Mouse (Mus musculus) forebrain, embryonic 15.5 days (tissue): ENCODE results near the gene Adamtsl3. TPM values are rescaled to one million over a fixed set of nuclear protein-coding genes. Genes with fewer than 3 reads are reported as not detected.
"Not testable (repeated sequence)": the region's sequence is repeated elsewhere in the genome, so short reads cannot be mapped to it uniquely, and the experiment has no call there.

Experiments used
- ATAC-seq: fragments of 200-750 bp; cut with Nextera tagmentation; replicated peaks from 2 replicates; pipeline ENCODE4 v1.8.0; 2017; ENCODE audit warnings: mild to moderate bottlenecking, moderate TSS enrichment, moderate library complexity
- H3K27ac ChIP-seq: fragments of 300-500 bp; sonication (generic); replicated peaks from 2 replicates; pipeline ENCODE4 v1.5.1; 2015; ENCODE audit warnings: mild to moderate bottlenecking, inconsistent platforms
- H3K27me3 ChIP-seq: fragments of 300-500 bp; sonication (generic); 2 replicates; pipeline ENCODE4 v1.6.1; 2015; ENCODE audit warnings: inconsistent platforms
- H3K36me3 ChIP-seq: fragments of 300-500 bp; sonication (generic); 2 replicates; pipeline ENCODE4 v1.6.1; 2015; ENCODE audit warnings: mild to moderate bottlenecking, inconsistent platforms
- H3K4me1 ChIP-seq: fragments of 300-500 bp; sonication (generic); 2 replicates; pipeline ENCODE4 v1.6.1; 2015; ENCODE audit warnings: inconsistent platforms
- H3K4me2 ChIP-seq: fragments of 300-500 bp; sonication (generic); replicated peaks from 2 replicates; pipeline ENCODE4 v1.6.1; 2015; ENCODE audit warnings: mild to moderate bottlenecking, inconsistent platforms
- H3K4me3 ChIP-seq: fragments of 300-500 bp; sonication (generic); 2 replicates; pipeline ENCODE4 v1.5.1; 2015; ENCODE audit warnings: mild to moderate bottlenecking, inconsistent platforms
- H3K9ac ChIP-seq: fragments of 300-500 bp; sonication (generic); replicated peaks from 2 replicates; pipeline ENCODE4 v1.6.1; 2015; ENCODE audit warnings: mild to moderate bottlenecking, inconsistent platforms
- H3K9me3 ChIP-seq: fragments of 300-500 bp; sonication (generic); 2 replicates; pipeline ENCODE4 v1.6.1; 2016; ENCODE audit warnings: inconsistent platforms
- WGBS: fragments of 180-500 bp; shearing (Covaris S2); methylation state at CpG from one replicate; pipeline ENCODE4 v1.1.7; 2015; ENCODE audit warnings: mixed read lengths; 5-methylcytosine and 5-hydroxymethylcytosine counted together
- polyA plus RNA-seq: library from polyadenylated mRNA; unstranded; fragments of >200 nt; fragmentation: Nextera tagmentation; extraction: Ambion mirVana; gene quantifications from 2 replicates; pipeline ENCODE4 v1.2.1, GENCODE M21; 2015

The Adamtsl3 gene
- polyA plus RNA-seq, 1 experiment from 2014 or later, result 0.33 TPM

DNA sequence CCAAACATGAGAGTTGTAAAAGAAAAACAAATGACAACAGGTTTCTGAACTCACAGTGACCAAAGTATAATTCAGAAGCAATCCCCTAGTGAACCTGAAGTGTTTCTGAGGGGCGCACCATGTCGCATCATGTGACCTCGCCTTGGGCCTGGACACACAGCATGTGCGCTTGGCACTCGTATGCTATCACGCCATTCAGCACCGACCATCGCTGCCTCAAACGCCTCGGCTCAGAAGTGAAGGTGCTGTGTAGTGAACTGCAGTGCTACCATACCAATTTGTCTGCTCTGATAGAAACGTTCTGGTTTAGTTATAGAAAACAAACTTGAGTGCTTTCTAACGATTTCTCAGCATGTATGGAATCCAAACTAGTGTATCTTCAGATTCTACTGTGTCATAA, 59.7 kb downstream of the Adamtsl3 start:
- no peak overlapping the region for H3K9ac ChIP-seq
- WGBS, result 48% methylated on average over 12 of the region's 12 CpGs
- no peak overlapping the region for H3K4me2 ChIP-seq
- H3K9me3 ChIP-seq, result no peaks in the 10 kb centered on the region
- H3K4me1 ChIP-seq, result peaks cover 31% of the 10 kb centered on the region
- H3K36me3 ChIP-seq, result no peaks in the 10 kb centered on the region
- H3K4me3 ChIP-seq, result no peak overlapping the region
- ATAC-seq, result peak; percentile 69
- no peaks in the 10 kb centered on the region for H3K27me3 ChIP-seq
- H3K27ac ChIP-seq, result peak overlapping the region; percentile 75

DNA sequence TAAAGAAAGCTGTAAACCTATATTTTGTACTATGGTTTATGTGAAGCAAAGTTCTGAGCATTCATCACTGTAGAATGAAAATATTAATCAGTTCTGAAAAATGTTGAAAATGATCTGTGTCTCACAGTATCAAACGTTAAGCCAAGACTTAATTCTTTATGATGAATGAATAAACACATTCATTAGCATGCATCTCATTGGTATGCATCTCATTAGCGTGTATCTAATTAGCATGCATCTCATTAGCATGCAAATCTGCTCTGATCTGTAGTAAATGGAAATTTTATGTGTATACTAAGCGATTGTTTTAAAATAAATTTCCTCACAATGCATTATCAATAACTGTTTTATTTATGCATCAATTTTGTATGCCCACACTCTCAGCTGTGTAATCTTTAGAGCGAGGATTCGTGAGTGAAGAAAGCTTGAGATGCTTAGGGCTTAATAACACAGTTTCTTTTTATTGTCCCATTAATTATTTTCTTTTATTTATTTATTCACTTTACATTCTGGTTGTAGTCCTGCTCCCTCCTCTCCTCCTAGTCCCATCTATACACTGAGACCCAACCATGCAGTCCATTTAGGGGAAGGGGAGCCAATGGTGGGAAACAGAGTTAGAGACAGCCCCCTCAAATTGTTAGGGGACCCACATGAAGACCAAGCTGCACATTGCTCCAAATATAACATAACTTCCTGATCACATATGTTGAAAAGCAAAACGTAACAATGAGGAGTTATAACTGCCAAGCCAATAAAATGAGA, 60.4 kb downstream of the Adamtsl3 start:
- Histone ChIP-seq H3K27ac (peak overlapping the region; percentile 75), H3K4me1 (peaks cover 31% of the 10 kb centered on the region), H3K4me2 (0 out of 2 replicates have a peak overlapping the region, but pooled peaks have one; percentile 3), H3K9me3 (no peaks in the 10 kb centered on the region), H3K27me3 (no peaks in the 10 kb centered on the region), H3K4me3 (no peak overlapping the region), H3K36me3 (no peaks in the 10 kb centered on the region), H3K9ac (no peak overlapping the region)
- peak; percentile 81 for ATAC-seq
- 20% methylated on average over 6 of the region's 6 CpGs for WGBS

DNA sequence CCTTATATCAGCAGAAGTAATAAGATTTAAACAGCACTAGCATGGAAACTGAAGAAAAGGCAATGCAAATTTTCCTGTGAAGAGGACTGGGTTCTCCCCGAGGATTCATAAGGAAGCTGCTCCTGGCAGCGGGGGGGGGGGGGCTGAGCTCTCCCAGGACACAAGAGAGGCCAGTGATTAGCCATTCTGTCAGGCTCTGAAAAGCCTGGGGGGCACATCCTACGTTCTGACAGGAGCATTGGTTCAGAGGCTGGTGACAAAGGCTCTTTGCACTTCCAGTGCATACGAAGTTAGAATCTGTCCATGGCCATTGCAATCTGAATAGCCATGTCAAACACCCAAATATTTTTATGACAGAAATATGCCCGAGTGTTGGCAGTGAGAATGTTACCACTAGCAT, 61.4 kb downstream of the Adamtsl3 start:
- Histone ChIP-seq H3K27me3 (no peaks in the 10 kb centered on the region), H3K36me3 (no peaks in the 10 kb centered on the region), H3K4me2 (no peak overlapping the region), H3K4me3 (no peak overlapping the region), H3K9ac (no peak overlapping the region), H3K9me3 (no peaks in the 10 kb centered on the region), H3K27ac (peak overlapping the region; percentile 54; the same call in 1 of the 2 replicates), H3K4me1 (peaks cover 31% of the 10 kb centered on the region)
- WGBS, result 21% methylated on average over 5 of the region's 5 CpGs
- no peak for ATAC-seq

DNA sequence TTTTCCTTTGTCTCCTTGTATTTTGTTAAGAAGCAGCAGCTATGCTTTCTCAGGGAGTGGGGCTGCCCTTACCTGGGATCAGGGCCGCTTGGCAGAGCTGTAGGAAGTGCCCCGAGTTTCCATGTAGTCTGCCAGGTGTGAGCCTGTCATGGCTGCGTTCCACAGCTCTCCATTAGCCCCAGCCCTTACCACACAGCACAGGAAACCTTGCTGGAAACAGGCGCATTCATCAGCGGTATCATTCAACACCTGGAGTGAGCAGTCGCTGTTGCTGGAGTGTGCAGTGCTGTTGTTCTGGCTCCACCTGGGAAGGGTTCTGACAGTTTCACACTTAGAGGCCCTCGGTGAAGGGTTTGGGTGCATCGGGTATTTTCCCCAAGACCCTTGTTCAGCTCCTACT, 62.1 kb downstream of the Adamtsl3 start:
- H3K4me2 ChIP-seq, result no peak overlapping the region
- no peak for ATAC-seq
- H3K27ac ChIP-seq, result no peak overlapping the region
- peaks cover 31% of the 10 kb centered on the region for H3K4me1 ChIP-seq
- H3K36me3 ChIP-seq, result no peaks in the 10 kb centered on the region
- H3K27me3 ChIP-seq, result no peaks in the 10 kb centered on the region
- no peaks in the 10 kb centered on the region for H3K9me3 ChIP-seq
- H3K4me3 ChIP-seq, result no peak overlapping the region
- 72% methylated on average over 8 of the region's 8 CpGs for WGBS
- H3K9ac ChIP-seq, result no peak overlapping the region

DNA sequence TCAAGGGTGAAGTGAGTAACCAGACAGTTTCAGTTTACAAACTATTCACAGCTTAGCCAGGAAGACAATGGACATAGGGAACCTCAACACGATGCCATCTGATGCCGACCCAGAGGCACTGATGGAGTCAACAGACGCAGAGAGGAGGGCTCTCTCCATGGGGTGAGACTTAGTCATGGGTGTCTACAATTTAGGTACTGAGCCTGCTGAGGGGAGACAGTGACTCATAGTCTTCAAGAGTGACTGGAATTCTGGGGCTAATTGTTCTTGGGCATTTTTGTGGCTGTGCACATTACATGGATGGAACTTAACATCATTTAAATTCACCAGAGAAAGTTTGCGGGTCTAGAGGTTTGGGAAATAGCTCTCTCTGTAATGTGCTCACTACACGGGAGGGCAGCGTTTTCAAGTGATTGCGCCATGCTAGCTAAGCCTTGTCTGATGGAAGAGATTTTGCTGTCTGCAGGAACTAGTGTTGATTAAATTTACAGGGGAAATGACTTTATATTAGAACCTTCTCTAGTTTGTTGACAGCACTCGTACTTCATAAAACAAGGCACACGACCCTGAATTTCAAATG, 70.1 kb downstream of the Adamtsl3 start:
- Histone ChIP-seq H3K27me3 (no peaks in the 10 kb centered on the region), H3K4me3 (no peak overlapping the region), H3K4me1 (no peaks in the 10 kb centered on the region), H3K9me3 (no peaks in the 10 kb centered on the region), H3K4me2 (no peak overlapping the region), H3K27ac (no peak overlapping the region), H3K36me3 (no peaks in the 10 kb centered on the region), H3K9ac (no peak overlapping the region)
- ATAC-seq, result no peak
- 88% methylated on average over 9 of the region's 9 CpGs for WGBS

DNA sequence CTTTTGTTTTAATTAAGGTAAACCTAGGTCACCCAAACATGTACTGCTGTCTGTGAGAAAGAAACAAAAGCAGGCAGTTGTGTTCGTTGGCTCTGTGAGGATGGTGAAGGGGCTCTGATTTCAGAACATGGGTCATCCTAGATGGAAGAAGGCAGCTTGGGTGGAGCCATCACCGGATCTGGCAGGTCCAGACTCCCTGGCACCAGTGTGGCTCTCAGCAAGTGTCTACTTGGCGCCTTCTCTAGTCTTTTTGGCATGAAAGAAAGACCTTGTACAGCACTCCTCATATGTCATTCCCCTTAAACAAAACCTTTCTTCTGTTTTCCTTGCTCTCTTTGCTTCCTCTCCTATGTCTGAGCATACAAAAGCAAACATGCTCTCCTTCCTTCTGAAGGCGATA, 75.5 kb downstream of the Adamtsl3 start:
- H3K4me2 ChIP-seq, result no peak overlapping the region
- H3K9ac ChIP-seq, result no peak overlapping the region
- H3K36me3 ChIP-seq, result no peaks in the 10 kb centered on the region
- H3K27me3 ChIP-seq, result no peaks in the 10 kb centered on the region
- WGBS, result 77% methylated on average over 4 of the region's 4 CpGs
- H3K27ac ChIP-seq, result no peak overlapping the region
- ATAC-seq, result no peak
- H3K4me1 ChIP-seq, result no peaks in the 10 kb centered on the region
- H3K4me3 ChIP-seq, result no peak overlapping the region
- H3K9me3 ChIP-seq, result no peaks in the 10 kb centered on the region

DNA sequence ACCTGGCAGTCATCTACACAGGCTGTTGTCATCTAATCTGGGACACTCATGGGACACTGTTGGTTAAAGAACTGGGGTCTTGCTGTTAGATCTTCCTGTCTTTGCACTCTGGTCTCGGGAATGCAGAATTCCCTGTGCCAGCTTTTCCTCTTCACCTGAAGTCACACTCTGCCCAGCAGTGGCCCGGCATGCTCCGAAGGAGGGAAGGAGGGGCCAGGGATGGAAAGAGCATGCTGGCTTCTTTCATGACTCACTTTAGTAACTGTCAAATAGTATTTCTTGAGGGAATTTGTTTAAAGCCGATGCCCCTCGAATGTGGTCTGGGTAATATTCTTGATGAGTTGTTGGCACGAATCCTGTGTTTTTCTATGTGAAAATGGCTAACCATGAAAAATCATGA, 81.2 kb downstream of the Adamtsl3 start:
- Histone ChIP-seq H3K4me1 (no peaks in the 10 kb centered on the region), H3K36me3 (no peaks in the 10 kb centered on the region), H3K27me3 (no peaks in the 10 kb centered on the region), H3K27ac (no peak overlapping the region), H3K9me3 (no peaks in the 10 kb centered on the region), H3K4me3 (no peak overlapping the region), H3K9ac (no peak overlapping the region), H3K4me2 (no peak overlapping the region)
- WGBS, result 90% methylated on average over 6 of the region's 6 CpGs
- no peak for ATAC-seq

DNA sequence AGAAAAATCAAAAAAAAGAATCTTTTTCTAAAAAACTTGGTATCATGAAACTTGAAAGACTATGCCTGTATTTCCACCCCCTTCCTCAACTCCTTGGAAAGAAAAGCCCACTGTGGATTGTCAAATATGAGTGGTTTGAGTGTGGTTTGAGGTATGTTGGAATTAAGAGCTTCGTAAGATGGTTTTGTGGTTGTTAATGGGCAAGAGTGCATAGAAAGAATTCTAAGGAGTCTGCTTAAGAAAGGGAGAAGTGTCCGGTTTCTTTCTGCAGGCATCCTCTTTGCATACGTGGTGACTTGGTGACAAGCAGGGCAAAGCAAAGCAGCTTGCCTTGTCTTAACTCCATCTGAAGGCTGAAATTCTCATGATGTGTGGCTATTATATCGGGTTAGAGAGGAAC, 81.6 kb downstream of the Adamtsl3 start:
- H3K4me2 ChIP-seq, result no peak overlapping the region
- no peaks in the 10 kb centered on the region for H3K27me3 ChIP-seq
- H3K27ac ChIP-seq, result no peak overlapping the region
- H3K4me1 ChIP-seq, result no peaks in the 10 kb centered on the region
- no peak for ATAC-seq
- H3K4me3 ChIP-seq, result no peak overlapping the region
- no peaks in the 10 kb centered on the region for H3K9me3 ChIP-seq
- 76% methylated on average over 4 of the region's 4 CpGs for WGBS
- no peaks in the 10 kb centered on the region for H3K36me3 ChIP-seq
- no peak overlapping the region for H3K9ac ChIP-seq

DNA sequence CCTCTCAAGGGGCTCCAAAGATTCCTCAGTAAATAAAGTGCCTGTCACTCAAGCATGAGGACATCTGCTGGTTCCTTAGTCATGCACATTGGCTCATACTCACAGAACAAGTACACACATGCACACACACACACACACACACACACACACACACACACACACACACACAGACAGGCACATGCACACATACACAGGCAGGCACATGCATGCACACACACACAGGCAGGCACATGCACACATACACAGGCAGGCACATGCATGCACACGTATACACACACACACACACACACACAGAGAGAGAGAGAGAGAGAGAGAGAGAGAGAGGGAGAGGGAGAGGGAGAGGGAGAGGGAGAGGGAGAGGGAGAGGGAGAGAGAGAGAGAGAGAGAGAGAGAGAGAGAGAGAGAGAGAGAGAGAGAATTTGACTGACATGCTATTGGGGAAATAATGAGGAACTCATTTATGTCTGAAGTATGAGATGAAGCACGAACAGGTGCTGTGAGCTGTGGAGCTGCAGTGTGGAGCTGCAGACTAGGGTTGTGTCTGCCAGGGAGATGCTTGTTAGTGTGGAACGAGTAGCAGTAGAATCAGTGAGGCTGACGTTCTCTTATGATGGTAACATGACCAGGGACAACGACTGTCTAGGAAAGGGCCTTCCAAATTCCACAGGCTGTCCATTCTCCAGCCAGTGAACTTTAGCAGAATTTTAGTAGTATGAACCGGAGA, 85.0 kb downstream of the Adamtsl3 start:
- peak; percentile 57; the same call in 1 of the 2 replicates for ATAC-seq
- 61% methylated on average over 6 of the region's 6 CpGs for WGBS
- H3K9me3 ChIP-seq, H3K9ac ChIP-seq, H3K36me3 ChIP-seq, H3K4me3 ChIP-seq, H3K4me2 ChIP-seq, H3K4me1 ChIP-seq, H3K27me3 ChIP-seq, H3K27ac ChIP-seq: not testable (repeated sequence)

DNA sequence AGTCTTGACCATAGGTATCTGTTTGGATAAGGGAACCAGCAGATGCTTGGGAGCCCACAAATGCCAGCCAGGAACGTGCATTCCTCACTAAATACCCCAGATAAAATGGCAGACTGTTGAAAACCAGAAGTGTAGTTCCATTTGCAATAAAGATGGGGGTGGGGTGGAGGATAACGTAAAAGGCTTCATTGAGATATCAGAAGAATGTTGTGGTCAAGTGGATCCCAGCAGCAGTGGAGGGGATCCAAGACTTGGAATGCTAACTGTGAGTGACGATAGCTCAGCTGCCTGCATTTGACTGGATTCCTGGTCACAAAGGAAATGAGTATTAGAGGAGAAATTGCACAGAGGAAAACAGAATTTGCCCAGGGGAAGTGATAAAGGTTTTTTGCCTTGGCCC, 87.1 kb downstream of the Adamtsl3 start:
- 76% methylated on average over 3 of the region's 3 CpGs for WGBS
- Histone ChIP-seq H3K4me3 (no peak overlapping the region), H3K4me1 (peaks cover 6% of the 10 kb centered on the region; the same call in 1 of the 2 replicates), H3K4me2 (no peak overlapping the region), H3K36me3 (no peaks in the 10 kb centered on the region), H3K9ac (no peak overlapping the region), H3K27ac (no peak overlapping the region), H3K27me3 (no peaks in the 10 kb centered on the region), H3K9me3 (no peaks in the 10 kb centered on the region)
- ATAC-seq, result no peak

DNA sequence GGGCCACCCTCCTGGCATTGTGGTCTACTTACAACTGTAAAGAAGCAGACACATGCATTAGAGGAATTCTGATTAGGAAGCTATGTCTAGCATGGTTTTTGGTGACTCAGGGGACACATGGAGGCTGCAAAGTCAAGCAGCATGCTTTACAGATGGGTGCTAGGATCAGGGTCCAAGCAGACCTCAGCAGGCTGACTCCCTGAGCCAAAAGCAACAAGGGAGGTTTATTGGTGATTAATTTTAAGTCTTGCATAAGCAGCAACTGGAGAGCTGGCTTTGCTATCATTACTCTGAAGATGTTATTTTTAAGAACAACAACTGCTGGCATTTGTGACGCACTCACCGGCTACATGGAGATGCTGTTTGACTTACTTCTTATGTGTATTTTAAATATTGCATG, 88.1 kb downstream of the Adamtsl3 start:
- H3K9ac ChIP-seq, result no peak overlapping the region
- no peak overlapping the region for H3K4me3 ChIP-seq
- no peaks in the 10 kb centered on the region for H3K27me3 ChIP-seq
- H3K9me3 ChIP-seq, result no peaks in the 10 kb centered on the region
- H3K36me3 ChIP-seq, result no peaks in the 10 kb centered on the region
- H3K27ac ChIP-seq, result no peak overlapping the region
- WGBS, result 93% methylated on average over 2 of the region's 2 CpGs
- H3K4me2 ChIP-seq, result no peak overlapping the region
- H3K4me1 ChIP-seq, result peaks cover 6% of the 10 kb centered on the region; the same call in 1 of the 2 replicates
- no peak for ATAC-seq

DNA sequence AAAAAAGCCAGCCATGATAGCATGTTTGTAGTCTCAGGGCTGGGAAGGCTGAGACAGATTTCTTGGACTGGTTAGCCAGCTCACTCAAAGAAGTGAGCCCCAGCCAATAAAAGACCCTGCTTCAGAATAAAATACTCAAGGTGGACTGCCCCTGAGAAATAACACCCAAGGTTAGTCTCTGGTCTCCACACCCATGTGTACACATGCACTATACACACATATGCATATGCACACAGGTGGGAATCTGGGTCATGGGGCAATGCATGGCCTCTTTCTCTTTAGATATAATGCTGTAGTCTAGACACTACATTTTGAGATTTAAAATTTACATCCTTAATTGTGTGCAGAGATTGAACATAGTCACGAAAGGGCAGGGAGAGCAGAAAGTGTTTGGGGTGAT, 88.8 kb downstream of the Adamtsl3 start:
- ATAC-seq, result no peak
- 94% methylated on average over 1 of the region's 1 CpGs for WGBS

More for the DNA sequence above, 88.8 kb downstream of the Adamtsl3 start:
- no peaks in the 10 kb centered on the region for H3K9me3 ChIP-seq
- H3K9ac ChIP-seq, result no peak overlapping the region
- no peak overlapping the region for H3K4me2 ChIP-seq
- H3K36me3 ChIP-seq, result no peaks in the 10 kb centered on the region
- H3K27me3 ChIP-seq, result no peaks in the 10 kb centered on the region
- no peak overlapping the region for H3K4me3 ChIP-seq
- peaks cover 6% of the 10 kb centered on the region; the same call in 1 of the 2 replicates for H3K4me1 ChIP-seq
- H3K27ac ChIP-seq, result no peak overlapping the region
